In the genomic region with DNA sequence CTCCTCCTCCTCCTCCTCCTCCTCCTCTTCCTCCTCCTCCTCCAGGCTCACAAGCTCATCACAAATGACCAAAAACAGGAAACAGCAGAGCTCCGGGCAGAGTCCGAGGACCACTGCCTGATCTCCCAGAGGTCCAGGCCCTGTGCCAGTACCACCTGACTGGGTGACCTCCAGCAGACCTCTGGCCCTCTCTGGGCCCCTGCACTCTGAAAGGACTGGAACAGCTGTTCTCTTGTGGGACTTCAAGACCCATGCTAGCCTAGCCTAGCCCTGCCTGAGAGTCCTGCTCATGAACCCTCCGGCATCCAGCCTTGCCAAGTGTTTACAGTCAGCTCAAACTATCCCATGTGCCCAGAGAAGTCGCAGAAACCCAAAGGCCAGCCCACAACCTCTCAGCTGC, we compare ENCODE assay signal across 10 mouse cellular contexts. TPM values are rescaled to one million over a fixed set of nuclear protein-coding genes. Genes with fewer than 3 reads are reported as not detected.
DNase-seq lines count a peak whose midpoint lies in the region; ATAC-seq and TF ChIP-seq lines count a peak whose summit lies in the region.
"Had no signal": no experiment of that assay in that cellular context is flagged by ENCODE, and none has a peak within 500 bp of the region (broad histone marks: within the 10 kb centered on the region; RNA-seq: fewer than 3 reads in every experiment).

No protein-coding gene starts in this region.

- peak; percentile 85 for ATAC-seq in liver, embryonic 16.5 days (ENCODE audit: low read depth)

- no peaks in the 10 kb centered on the region for H3K9me3 ChIP-seq in liver, embryonic 16.5 days (replicated peaks; ENCODE audit: control insufficient read depth, low read length)

- intact Hi-C loops in left cerebral cortex, adult 2 months (cut with DNase I) = no loop called here

- WGBS in liver, embryonic 16.5 days (ENCODE audit: insufficient replicate concordance) = 34% methylated on average over 4 of the region's 4 CpGs

- no peaks in the 10 kb centered on the region for H3K27me3 ChIP-seq in liver, embryonic 16.5 days (ENCODE audit: control insufficient read depth, insufficient read depth, low read depth, low read length)

- H3K4me2 ChIP-seq in liver, embryonic 16.5 days (ENCODE audit: low read depth, low read length) = no peak overlapping the region
- H3K4me2 ChIP-seq: lung, embryonic 14.5 days had no signal

- H3K36me3 ChIP-seq in liver, embryonic 16.5 days (ENCODE audit: control insufficient read depth, insufficient read depth) = no peaks in the 10 kb centered on the region

- H3K27ac ChIP-seq in liver, embryonic 16.5 days (ENCODE audit: low read length) = peak overlapping the region; percentile 66
- no peak overlapping the region for H3K27ac ChIP-seq in left cerebral cortex, adult 2 months

- peak; percentile 53 for DNase-seq in adrenal gland, postnatal 25 days
- DNase-seq in gastrocnemius, postnatal 10 days = peak; percentile 67
- peak; percentile 91 for DNase-seq in kidney, adult 18-20 months
- no peak for DNase-seq in left cerebral cortex, adult 2 months (ENCODE audit: extremely low spot score in 1 of 2, low spot score in 2 of 2)
- DNase-seq in ovary, postnatal 14 days (ENCODE audit: low spot score) = no peak
- DNase-seq in c-Kit-positive CD71-positive TER-119-positive erythroid progenitor cells, embryonic 14.5 days (ENCODE audit: low spot score) = no peak
- DNase-seq: lung, embryonic 14.5 days had no signal

- no peak overlapping the region for H3K4me3 ChIP-seq in liver, embryonic 16.5 days (ENCODE audit: low read depth, low read length)
- H3K4me3 ChIP-seq in left cerebral cortex, adult 2 months = no peak overlapping the region

- peak overlapping the region; percentile 20; the same call in 1 of the 2 replicates for H3K9ac ChIP-seq in liver, embryonic 16.5 days (ENCODE audit: low read depth, low read length)
- H3K9ac ChIP-seq: lung, embryonic 14.5 days had no signal

- no peak for TF ChIP-seq CTCF in left cerebral cortex, adult 2 months (IDR thresholded peaks at IDR 0.05)

- peaks cover 10% of the 10 kb centered on the region for H3K4me1 ChIP-seq in liver, embryonic 16.5 days (ENCODE audit: control insufficient read depth, low read depth, low read length)

RNA-seq across cellular contexts. Expression of a gene that starts 12.4 kb away (rescaled TPM):
- 6.5 and 7.0 TPM in 2 replicates for total RNA-seq in adrenal gland, postnatal 25 days (2021)
- total RNA-seq in gastrocnemius, postnatal 10 days (2021) = 10 to 100 TPM in 1 of 2 experiments, 1 to 10 TPM in 1; 9.3 to 11.3 TPM
- polyA plus RNA-seq in liver, embryonic 16.5 days (2015; fragmentation: Nextera tagmentation; extraction: Ambion mirVana) = 1.8 and 2.1 TPM in 2 replicates
- total RNA-seq in left cerebral cortex, adult 2 months (2021) = 1 to 10 TPM; 4.8 TPM
- total RNA-seq: common myeloid progenitor, adult 5-6 weeks; hematopoietic stem cell, adult 5-6 weeks had no signal

RNA-seq across cellular contexts. Expression of a gene that starts 17.2 kb away (rescaled TPM):
- 11.9 and 14.5 TPM in 2 replicates for total RNA-seq in adrenal gland, postnatal 25 days (2021)
- 1 to 10 TPM; 7.9 to 9.5 TPM for total RNA-seq in gastrocnemius, postnatal 10 days (2021)
- 4.5 and 5.4 TPM in 2 replicates for polyA plus RNA-seq in liver, embryonic 16.5 days (2015; fragmentation: Nextera tagmentation; extraction: Ambion mirVana)
- 1 to 10 TPM; 5.0 to 6.2 TPM for total RNA-seq in left cerebral cortex, adult 2 months (2021)

RNA-seq across cellular contexts. Expression of a gene that starts 52.0 kb away (rescaled TPM):
- 38.8 and 43.4 TPM in 2 replicates for total RNA-seq in adrenal gland, postnatal 25 days (2021)
- 10 to 100 TPM; 26.3 to 35.0 TPM for total RNA-seq in gastrocnemius, postnatal 10 days (2021)
- polyA plus RNA-seq in liver, embryonic 16.5 days (2015; fragmentation: Nextera tagmentation; extraction: Ambion mirVana) = 12.1 and 13.1 TPM in 2 replicates
- total RNA-seq in left cerebral cortex, adult 2 months (2021) = 10 to 100 TPM; 10.6 to 13.1 TPM
- total RNA-seq: common myeloid progenitor, adult 5-6 weeks; hematopoietic stem cell, adult 5-6 weeks had no signal

Comparison
In these comparisons a context has a peak if more than half of its experiments do, and no peak if none do; other contexts are left out.
1. DNase-seq: peak in adrenal gland, postnatal 25 days (single experiment), gastrocnemius, postnatal 10 days (single experiment) and kidney, adult 18-20 months (single experiment); none in left cerebral cortex, adult 2 months (0 of 2), ovary, postnatal 14 days (single experiment) and c-Kit-positive CD71-positive TER-119-positive erythroid progenitor cells, embryonic 14.5 days (single experiment).